Mouse (Mus musculus) natural killer cell, adult 2 months (primary cell): ENCODE data around the gene Akap6.

ENCODE experiments used
- DNase-seq, 2 experiments: peaks; one replicate each; pipeline ENCODE4 v3.0.0; 2022; ENCODE audit warnings: low spot score in 2 of 2

Gene Akap6

DNA sequence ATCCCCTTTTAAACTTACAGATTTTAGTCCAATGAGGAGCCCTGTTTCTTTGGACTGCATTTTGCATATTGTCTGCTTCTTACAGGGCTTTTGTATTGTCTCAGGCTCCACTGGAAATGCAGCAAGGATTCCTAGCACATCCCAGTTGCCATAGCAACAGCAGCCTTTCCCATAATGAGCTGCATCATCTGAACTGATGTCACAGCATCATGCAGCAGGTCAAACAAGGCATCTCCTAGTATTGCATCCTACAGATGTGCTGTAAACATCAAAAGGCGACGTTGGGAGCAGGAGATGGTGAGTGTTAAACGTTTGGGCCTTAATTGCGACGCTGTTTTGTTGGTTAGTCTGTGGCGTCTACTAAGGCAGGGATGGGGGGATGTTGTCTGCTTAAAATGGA, at the start of gene Akap6:
Gene Akap6 (plus strand): TSS at position 238 of the 400 bp plus-strand sequence.
- no peak for DNase-seq

DNA sequence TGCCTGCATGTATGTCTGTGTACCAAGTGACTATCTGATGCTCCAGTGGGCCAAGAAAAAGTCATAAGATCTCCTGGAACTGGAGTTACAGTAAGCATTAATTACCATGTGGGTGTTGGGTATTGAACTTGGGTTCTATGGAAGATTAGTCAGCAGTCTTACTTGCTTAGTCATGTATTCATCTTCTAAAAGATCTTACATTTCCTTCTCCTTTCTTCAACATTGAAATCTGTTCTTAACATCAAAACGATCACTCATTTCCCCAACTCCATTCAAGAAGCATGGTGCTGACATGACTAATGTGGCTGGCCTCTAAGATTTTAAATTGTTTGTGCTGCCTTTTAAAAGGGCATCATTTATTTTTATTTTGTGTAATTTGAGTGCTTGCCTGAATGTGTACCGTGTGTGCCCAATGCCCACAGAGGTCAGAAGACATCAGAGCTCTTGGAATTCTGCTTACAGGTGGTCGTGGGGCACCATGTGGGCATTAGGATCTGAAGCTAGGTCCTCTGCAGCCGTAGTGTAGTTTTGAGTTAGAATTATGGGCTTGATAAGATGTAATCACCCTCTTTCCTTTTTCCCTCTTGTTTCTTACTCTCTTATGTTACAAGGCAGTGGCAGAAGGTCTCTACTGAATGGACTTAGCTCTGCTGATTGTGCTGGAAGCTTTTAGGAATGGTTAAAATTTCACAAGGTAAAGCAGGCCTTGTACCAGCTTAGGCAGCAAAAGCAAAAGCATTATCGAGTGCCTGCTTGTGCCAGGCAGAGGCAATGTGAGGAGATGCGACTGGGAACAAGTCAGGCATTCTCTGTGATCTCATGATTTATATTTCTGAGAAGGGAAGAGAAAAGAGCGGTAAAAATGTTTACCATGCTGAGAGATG, 36.0 kb upstream of the Akap6 start:
- DNase-seq = no peak

DNA sequence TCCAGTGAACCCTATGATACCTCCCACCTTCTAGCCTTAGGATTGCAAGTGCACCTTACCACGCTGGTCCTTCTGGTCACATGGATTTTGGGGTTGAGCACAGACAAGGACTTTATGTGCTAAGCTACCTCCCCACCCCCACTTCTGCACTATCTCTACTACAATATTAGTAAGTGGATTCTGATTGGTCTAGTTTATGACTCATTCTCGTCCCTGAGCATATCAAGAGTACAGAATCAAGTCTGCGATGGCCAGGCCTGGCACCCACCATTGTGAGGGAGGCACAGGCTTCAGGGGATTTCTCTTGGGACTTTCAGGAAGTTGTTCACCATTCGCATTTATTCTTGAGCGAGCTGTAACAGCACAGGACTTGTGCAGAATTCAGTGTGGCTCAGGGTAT, 34.2 kb upstream of the Akap6 start:
- no peak for DNase-seq

DNA sequence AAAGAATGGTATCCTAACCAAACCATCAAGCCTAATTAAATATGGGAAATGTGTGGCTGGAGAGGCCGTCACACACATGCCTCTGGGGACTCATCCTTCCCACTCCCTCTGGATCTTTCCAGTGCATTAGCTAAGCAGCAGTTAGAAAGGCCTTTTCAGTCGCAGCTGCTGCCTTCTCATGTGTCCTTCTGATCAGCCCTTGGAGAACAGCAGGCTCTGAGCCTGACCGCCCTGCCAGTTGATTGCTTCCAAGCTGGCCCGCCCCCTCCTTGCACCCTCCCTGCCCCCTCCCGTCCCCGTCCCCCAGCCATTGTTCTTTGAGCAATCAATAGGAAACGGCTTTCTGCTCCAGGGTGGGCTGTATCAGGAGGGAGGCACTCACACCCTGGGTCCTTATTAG, 27.7 kb upstream of the Akap6 start:
- no peak for DNase-seq

DNA sequence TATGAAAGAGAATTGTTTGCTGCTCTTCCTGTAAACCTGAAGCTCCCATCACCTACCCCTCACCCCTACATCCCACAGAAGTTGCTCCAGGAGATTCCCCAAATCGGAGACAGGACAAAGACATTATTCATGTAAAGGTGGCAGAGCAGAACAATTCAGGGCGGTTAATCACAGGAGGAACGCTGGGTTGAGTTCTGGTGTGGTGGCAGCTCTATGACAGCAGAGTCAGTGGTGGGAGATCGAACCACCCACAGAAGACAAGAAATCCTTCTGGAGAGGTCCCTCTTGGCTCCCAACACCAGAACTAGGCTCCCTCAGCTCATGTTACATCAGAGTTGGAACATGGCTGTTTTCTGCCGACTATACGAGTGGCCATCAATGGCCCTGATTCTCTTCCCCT, 27.2 kb upstream of the Akap6 start:
- DNase-seq = no peak

DNA sequence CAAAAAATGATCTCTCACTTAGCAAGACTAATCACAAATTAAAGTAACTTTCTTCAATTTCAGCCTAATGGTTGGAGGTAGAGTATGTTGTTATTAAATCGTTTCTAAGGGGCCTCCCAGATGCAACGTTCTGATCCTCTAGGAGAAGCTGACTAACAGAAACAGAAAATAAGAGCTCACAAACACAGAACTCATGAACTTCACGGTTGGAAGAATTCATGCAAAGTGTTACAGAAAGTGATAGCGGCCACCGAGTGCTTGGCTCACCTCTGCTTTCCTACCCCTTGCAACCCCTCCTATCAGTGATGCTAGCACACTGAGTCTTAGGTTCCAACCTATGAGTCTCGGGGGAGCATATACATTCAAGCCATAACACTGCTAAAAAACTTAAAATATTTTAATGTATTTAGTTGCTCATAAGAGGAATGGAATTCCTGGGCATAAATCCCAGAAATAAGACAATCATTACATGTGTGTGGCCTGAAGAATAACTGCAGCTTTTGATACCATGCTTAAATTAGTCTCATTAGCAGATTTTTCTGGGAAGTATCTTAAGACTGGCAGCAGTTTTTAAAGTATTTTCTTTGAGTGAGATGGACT, 25.7 kb upstream of the Akap6 start:
- no peak for DNase-seq

DNA sequence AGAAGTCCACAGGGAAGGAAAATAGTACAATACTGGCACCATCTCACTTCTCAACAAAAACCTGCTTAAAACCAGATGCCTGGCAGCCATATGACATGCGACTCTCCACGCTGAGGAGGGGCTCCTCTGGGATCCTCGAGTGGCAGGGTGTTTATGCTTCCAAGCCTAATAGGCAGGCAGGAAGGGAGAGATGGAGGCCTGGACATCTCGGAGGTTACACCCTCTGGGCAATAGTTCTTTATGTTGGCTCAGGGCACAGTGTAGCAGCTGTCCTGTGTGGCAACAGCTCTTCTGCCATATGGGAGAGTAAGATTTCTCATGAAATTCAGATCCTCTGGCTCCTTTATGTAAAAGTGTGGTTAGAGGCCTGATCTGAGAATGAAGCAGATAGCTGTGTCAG, 24.2 kb upstream of the Akap6 start:
- no peak for DNase-seq

DNA sequence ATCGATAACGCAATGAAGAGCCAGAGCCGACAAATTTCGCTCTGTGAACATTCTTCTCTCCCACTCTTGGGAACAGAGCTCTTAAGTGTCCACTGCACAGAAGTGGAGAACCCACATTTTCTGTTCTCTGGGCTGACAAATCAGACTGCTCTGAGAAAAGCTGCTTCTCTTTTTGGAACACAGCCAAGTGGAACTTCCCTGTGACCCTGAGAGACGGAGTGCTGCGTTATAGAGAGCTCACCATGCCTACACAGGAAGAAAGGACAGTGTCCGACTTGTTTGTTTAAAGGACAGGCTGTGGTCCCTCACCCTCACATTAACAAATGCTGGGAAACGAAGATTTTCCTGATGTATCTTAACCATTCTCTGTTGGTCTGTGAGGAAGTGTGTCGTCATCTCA, 11.8 kb upstream of the Akap6 start:
- no peak for DNase-seq

DNA sequence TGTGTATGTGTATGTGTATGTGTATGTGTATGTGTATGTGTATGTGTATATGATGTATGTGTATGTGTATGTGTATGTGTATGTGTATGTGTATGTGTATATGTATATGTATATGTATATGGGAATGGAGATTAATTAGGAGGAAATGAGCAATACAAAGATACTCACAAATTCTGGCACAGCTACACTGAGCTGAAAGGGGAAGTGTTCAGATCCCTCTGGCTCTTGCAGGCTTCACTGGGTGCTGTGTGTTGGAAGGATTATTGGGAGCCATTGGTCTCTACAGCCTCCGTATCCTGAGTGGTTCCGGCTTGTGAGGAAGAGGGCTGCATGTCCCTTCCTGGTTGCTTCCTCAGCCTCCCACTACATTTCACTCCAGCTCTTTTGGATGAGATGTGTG, 10.5 kb upstream of the Akap6 start:
- no peak for DNase-seq

DNA sequence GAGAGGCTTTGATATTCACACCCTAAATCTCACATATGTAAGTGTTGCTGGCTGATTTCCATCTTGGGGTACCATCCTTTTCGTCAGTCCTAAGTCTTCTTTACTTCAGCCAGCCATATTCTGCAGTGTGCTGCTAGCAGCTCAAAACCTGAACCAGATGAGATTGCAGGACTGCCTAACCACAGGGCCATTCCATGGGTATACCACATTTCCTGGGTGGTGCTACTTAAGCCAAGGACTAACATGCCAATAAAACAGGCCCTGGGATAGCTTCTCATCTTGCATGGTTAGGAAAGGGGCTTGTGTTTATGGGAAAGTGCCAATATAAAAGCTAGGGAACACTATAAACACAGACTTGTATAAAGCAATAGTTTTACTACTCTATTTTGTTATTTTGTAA, 7.6 kb upstream of the Akap6 start:
- DNase-seq = no peak

DNA sequence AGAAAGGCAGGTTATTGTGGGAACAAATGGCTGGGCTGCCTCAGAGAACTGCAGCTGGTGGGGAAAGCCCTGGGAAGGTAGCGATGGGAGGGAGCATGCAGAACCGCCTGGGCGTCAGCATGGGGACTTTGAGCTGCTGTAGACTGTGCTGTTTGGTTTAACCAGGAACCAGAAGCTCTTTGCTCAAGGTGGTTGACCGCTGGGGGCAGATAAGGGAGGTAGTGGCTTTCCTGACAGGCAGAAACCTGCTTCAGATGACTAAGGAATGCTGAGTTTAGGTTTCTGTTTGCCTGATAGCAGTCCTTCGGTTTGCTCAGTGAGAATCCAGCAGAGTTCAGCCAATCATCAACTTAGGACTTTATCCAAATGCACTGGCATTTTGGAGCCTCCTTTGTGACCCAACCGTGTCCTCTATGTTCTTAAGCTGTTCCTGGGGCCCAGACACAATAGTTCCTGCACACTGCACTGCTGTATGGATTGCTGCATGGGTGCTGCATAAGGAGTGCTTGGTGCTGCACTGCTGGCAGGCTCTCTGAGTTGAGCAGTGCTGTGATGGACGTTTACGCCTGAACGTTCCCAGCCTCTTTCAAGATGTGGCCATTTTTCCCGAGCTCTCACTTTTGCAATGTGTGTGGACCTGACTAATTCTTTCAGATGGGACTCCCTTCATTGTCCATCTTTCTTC, 6.8 kb upstream of the Akap6 start:
- DNase-seq = no peak

DNA sequence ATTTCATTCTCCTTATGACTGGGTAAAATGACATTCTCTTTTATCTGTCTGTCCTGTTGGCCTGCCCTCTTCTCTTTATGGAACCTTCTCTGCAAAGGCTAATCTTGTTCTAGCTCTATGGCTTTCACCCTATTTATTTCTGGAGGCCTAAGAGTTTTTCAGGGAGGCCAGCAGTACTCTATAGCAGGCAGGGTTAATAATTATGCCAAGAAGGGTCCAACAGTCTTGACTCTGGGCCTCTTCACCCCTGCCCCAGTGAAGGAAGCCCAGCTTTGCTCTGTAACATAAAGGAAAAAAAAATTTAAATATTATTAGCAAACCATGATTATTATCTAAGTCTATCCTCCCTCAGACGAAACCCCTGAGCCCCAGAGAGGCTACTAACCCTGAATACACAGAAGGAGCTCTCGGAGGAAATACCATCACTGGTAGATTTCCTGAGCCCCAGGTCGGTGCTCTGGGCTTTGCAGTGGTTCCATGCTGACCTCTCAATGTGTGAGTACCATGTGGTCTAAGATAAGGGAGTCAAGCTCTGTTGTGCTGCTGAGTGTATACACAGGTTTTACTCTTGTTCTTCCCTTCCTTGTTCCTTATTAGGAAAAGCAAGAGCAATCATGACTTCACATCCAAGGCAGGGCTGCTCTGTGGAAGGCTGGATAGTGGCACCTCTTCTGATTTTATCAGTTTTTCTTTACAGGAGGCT, 1.6 kb upstream of the Akap6 start:
- no peak for DNase-seq

DNA sequence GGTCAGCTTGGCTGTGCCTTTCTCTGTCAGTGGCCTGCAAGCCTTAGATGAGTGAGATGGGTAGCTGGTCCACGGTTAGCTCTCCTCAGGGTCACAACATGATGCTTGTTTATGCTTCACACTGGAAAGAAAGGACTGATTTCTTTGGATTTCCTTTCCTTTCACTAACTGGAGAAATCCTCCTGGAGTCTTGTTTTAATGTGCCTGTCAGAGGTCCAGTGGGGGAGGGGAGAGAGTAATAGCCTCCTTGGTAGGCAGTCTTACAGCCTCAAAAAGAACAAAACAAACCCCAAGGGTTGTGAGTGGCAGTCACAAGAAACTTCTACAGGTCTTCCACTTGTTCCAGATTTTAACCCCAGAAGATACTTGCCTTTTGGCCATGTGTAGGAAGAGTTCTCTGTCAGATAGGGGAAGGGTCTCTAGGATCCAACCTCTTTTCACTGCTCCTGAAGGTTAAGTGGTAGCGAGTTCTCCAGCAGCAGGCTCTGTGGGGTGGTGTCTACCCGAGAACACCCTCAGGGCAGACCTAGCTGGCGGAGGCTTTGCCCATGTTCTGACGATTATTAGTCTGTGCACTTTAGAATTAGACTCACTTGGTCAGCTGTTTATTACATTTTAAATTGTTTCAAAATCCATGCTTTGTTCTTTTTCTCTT, 780 bp upstream of the Akap6 start:
- no peak for DNase-seq

DNA sequence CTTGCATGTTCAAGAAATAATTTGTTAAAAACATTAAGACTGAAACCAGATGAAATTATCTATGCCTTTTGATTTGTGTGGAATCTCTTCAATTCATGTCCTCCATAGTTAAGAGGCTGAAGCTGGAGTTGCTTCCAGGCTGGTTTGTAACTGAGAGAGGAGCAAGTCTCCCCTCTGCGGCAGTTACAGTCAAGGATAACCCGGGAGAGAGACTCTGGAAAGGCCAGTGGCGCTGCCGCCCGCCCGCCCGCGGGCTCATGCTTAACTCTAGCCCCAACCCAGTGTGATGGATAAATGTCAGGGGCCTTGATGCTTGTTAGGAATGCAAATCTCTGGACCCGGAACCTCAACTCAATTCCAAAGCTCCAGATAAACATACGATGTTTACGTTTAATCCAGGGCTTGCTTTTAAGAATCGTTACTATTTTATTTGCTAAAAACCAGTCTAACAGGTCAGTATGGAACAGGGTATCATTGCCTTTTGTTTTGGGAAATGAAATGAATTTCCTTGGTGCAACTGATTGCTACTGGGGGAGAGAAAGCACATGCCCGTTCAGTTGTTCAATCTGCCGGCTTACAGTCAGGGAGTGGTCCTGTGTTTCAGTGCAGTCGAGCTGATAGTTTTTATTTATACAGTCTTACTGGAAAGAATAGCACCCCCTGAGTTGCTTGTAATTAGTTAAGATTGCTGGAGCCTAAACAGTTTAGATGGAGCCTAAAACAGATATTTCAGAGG, 946 bp downstream of the Akap6 start:
- no peak for DNase-seq

DNA sequence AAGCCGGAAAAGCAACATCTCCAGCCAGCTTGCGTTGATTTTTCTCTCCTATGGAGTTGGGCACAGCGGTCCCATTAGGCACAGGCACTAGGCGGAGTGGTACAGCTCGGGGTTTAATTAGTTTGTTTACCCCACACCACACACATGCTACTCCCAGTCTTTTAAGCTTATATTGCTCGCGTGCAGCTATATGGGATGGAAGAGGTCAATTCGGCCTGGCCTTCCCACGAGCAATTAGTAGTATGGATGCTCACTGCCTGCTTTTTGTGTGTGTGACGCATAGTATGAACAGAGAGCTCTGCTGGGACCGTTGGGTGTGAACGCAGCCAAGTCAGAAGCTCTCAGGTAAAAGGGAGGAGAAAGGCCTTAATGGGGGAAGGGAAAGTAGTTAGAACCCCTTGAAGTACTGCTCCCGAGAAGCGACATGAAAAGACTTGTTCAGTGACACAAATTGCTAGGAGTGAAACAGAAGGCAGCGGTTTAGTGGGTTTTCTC, 1.6 kb downstream of the Akap6 start:
- DNase-seq = no peak

DNA sequence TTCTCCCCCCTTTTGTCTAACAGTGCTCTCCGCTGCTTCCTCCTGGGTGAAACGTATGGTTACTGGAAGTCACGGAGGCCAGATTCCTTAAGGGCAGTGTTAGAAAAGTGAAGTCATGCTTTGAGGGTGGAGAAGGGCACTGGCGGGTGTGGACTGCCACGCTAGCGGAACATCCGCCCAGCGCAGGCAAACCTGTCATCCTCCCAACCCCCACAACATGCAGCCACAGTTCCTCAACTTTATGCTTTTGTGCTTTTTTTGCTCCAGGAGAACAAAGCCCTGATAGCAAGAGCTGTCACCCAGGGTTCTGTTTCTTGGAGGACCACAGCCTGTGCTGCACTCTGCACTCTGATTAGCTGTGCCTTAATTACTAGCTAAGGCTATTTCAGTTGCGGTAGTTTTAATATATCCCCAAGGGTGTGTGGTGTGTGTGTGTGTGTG, 2.0 kb downstream of the Akap6 start:
- peak; percentile 10 to 13 for DNase-seq

DNA sequence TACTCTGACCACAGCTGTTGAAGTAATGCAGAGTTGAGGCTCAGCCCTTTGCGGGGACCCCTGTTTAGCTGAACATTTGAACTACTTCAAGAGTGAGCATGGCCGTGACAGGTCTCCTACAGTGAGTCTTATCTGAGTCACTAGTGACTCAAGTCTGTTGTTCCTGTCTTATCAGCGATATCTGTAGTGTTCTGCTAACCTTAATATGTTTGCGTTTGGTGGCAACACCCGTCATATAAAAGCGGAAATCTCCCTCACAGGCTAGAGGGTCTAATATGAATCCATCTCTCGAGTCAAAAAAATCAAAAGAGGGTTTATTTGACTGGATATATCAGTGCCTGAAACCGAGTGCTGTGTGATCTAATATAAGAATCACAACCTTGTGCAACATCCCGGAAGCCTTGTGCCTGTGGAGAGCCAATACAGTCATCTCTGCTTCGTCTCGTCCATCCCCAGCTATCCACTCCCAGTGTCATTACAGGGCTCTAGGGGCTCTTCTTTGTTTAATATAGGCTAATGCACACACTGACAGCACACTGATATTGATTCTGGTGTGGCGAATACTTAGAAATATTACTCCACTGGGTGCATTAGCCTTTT, 3.3 kb downstream of the Akap6 start:
- no peak for DNase-seq

DNA sequence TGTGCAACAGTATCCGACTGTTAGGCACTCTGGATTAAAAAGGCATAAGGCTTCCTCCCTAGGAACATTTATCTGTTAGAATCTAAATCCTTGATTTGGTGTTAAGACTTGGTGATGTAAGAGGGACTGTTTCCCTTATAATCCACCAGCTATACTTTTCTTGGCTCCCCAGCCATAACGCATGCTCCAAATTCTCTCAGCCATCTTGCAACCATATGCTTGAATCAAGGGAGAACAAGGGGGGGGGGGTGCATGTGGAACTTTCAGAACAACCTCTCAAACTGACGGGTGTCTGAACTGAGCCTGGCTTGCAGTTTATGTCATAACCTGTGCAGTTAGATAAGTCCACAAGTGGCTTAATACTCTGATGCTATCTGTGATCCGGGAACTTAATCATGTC, 4.9 kb downstream of the Akap6 start:
- no peak for DNase-seq

DNA sequence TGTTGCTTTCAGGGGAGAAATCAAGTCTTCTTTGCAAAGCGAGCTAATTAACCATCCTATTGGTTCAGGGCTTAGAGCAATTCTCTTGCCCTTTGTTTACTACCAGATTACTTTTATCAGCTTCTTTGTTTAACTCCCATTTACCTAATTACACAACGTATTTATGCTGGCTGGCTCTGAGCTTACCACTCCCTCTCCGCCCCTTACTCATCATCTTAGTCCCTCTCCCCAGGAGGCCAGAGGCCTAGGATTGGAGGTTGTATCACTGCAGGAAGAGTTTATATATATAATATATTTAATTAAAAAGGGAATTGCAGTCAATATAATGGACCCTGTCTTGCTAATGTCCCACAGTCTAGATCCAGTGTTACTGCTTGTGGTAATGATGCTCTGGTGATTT, 5.6 kb downstream of the Akap6 start:
- DNase-seq = no peak

DNA sequence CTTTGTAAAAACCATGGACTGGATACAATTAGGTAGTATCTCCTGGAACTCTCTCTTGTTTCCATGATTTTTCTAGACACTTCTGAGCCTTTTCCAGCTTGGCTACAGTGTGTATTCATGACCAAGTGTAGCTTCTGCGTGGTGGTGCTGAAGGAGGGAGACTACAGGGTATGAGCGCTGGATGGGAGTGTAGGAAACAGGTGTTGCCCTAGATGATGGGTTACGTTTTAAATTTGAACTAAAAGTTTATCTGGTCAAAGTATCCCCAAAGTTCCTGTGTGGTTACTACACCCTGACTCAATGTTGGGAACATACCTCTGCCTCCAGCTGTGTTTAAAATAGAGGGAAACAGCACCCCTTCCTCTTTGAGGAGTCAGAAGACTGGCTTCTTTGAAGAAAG, 12.2 kb downstream of the Akap6 start:
- no peak for DNase-seq
